Mouse (Mus musculus) skeletal muscle tissue, postnatal 0 days (tissue): ENCODE data around the gene Hexdc. TPM values are rescaled to one million over a fixed set of nuclear protein-coding genes. Genes with fewer than 3 reads are reported as not detected.

ENCODE experiments used
- polyA plus RNA-seq: library from polyadenylated mRNA; unstranded; fragments of >200 nt; fragmentation: Nextera tagmentation; extraction: Ambion mirVana; gene quantifications from 2 replicates; pipeline ENCODE4 v1.2.1, GENCODE M21; 2015

The Hexdc gene
- 5.0 and 5.6 TPM in 2 replicates for polyA plus RNA-seq

DNA sequence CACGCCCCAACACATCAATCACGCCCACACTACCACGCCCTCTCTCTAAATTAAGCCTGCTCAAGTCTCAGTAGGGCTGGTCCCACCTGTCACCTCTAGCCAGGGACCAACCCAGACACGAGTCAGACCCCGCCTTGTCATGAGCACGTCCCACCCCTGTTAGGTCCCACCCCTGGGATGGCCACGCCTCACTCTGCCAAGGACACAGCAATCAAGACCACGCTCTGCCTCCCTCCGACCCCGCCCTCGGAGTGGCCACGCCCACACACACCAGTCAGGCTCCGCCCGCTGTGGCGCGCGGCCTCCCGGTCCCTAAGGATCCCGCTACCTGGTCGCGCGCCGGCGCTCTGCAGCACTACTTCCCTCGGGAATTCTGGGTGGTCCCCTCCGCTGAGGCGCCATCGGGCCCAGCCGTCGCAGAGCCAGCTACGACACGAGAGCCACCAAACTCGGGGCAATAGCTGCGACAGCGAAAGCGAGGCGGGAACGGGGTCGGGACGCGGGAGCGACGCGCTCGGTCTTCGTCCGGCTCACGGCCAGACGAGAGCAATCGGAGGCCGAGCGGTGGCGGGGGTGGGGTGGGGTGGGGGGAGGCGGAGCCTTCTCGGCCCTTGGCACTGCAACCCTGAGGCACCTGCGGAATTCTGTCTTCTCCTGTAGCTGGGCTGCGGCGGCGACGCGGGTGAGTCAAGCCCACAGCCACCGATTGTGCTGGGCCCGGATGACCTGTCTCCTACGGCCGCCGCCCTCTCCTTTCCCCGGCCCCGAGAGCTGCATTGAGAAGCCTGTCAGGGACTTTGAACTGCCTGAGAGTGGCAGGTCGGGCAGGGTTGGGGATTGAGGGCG is at the start of gene Hexdc, which contains the start of gene Ogfod3:
TSS of gene Hexdc (plus strand) at position 273 of the 846 bp plus-strand sequence.
TSS of gene Ogfod3 (minus strand) at position 551 of the 846 bp plus-strand sequence.

DNA sequence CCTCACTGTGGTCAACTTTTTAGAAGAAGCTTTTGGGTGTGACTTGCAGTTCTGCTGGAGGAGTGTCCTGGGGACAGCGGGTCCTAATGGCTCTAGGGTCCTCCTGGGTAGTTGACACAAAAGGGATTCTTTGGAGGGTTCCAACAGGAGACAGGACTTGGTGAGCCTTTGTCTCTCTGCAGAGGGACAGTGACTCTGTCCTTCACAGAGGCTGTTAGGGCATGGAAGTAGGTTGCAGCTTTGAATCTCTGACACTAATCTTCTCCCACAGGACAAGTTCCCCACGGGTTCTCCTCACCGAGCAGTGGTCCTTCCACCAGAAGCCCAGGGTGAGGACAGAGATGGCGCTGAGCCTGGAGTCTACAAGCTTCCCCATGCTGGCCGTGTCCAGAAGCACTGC is 44.3 kb upstream of the Hexdc start, which contains the start of gene Uts2r:
TSS of gene Uts2r (plus strand) at position 301 of the 400 bp plus-strand sequence.

DNA sequence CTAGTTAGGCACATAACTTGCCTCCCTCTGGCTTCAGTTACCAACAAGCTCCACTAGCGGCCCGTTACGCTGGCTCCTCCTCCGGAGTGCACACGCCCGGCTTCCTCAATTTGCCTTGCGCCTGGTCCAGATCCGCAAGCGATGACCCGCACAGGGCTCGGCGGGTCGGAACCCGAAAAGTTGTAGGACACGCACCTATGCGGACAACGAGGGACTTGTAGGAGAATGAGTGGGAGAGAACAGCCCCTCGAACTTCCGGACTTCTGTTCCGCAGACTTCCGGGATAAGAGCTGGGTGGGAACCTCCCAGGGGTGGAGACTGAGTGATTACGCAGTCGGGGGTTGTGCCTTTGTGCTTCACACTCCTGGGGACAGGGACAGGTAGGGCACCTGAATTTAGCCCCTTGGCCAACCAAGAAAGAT is 24.8 kb downstream of the Hexdc start, which contains the start of gene Cybc1:
TSS of gene Cybc1 (minus strand) at position 305 of the 422 bp plus-strand sequence.

DNA sequence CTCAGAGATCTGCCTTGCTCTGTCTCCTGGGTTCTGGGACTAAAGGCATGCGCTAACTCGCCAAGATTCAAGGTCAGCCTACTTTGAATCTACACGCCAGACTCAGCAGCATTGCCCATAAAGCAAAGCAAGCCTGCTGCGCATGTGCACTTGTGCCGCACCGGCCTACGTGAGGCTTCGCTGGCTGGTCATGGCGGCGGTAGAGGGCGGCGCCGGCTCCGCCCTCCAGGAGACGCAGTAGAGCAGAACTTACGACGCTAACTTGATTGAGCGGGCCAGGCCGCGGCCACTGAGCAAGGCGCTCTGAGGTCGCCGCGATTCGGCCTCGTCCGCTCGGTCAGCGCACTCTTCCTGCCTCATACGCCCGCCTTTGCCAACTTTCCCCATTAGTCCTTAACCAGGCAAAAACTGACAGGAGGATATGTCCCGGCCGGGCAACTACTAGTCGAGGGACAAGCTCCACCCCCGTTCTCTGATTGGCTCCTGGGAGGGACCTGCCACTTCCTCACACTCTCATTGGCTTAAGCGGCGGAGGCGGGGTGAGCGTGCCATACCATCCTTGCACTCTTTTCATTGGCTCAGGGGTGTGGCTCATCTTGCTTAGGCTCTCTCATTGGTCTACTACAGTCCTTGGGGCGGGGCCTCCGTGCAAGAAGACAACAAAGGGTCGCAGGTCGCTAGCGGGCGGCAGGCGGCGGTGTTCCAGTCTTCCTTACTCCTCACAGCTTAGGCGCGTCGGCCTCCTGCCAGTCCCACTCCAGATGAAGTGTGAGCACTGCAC is 32.5 kb downstream of the Hexdc start, which contains the start of gene Narf:
TSS of gene Narf (plus strand) at position 690 of the 781 bp plus-strand sequence.

DNA sequence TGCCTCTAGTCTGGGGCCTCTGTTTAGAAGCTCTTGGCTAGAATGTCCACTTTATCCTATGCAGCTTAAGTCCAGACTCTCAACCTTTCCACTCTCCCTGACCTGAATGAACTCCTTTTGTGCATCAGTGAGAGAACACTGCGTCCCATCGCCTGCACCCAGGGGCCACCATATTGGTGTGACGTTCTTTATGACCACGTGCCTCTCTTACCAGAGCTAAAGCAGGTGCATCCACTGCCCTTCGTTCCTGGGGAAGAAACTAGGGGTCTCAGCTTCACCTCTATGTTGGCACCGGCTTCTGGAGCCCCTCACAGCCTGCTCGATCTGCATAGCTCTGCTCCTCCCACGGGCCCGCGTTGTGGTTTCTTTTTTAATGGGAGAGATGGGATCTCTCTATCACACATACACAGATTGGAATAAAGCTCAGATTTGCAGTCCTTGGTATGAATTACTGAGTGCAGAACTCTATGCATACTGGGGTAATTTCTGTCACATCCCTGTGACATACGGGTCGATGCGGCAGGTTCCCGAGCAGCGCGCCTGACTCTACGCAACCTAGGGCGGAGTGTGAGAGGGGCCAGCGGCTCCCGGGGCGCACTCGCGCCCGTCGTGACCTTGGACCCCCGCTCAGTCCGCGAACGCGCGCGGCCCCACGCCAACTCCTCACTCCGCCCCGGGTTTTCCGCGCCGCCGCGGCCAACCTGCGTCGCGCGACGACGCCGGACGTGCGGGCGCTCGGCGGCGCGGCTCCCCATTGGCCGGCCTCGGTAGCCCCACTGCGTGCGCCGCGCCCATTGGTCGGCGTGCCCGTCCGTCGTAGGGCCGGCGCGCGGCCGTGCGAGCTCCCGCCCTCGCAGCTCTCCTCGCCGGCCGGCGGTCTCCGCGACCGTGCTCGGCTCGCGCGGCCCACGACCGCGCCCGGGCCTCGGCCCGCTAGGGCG is 55.2 kb downstream of the Hexdc start, which contains the start of gene Foxk2:
TSS of gene Foxk2 (plus strand) at position 831 of the 941 bp plus-strand sequence.

Other genes with a start within 250 kb of the Hexdc start
- 49.8 and 50.0 TPM in 2 replicates for gene Csnk1d, start 213.1 kb upstream of the Hexdc start, polyA plus RNA-seq
- 0.13 and 0.50 TPM in 2 replicates for gene Cd7, start 165.0 kb upstream of the Hexdc start, polyA plus RNA-seq
- gene Sectm1b, start 140.9 kb upstream of the Hexdc start, polyA plus RNA-seq: not detected in 2 replicates
- gene Sectm1a, start 123.2 kb upstream of the Hexdc start, polyA plus RNA-seq: 0.10 and 0.16 TPM in 2 replicates
- not detected in 2 replicates for gene Tex19.2, start 85.8 kb upstream of the Hexdc start, polyA plus RNA-seq
- 0.07 and 0.12 TPM in 2 replicates for gene Tex19.1, start 58.3 kb upstream of the Hexdc start, polyA plus RNA-seq
- 2.7 and 3.2 TPM in 2 replicates for gene Uts2r, start 44.2 kb upstream of the Hexdc start, polyA plus RNA-seq
- gene Ogfod3, start 278 bp downstream of the Hexdc start, polyA plus RNA-seq: 22.1 and 23.6 TPM in 2 replicates
- gene Cybc1, start 24.9 kb downstream of the Hexdc start, polyA plus RNA-seq: 9.3 and 12.4 TPM in 2 replicates
- 20.4 and 23.9 TPM in 2 replicates for gene Narf, start 32.8 kb downstream of the Hexdc start, polyA plus RNA-seq
- gene Foxk2, start 55.6 kb downstream of the Hexdc start, polyA plus RNA-seq: 3.8 and 4.1 TPM in 2 replicates
- 54.1 and 57.8 TPM in 2 replicates for gene Wdr45b, start 150.0 kb downstream of the Hexdc start, polyA plus RNA-seq
- 101 and 105 TPM in 2 replicates for gene Rab40b, start 183.8 kb downstream of the Hexdc start, polyA plus RNA-seq
- 6.3 and 6.8 TPM in 2 replicates for gene Fn3krp, start 217.0 kb downstream of the Hexdc start, polyA plus RNA-seq
- 17.0 and 17.3 TPM in 2 replicates for gene Fn3k, start 230.5 kb downstream of the Hexdc start, polyA plus RNA-seq
- 14.2 TPM in 2 replicates for gene Tbcd, start 247.5 kb downstream of the Hexdc start, polyA plus RNA-seq